Mouse (Mus musculus): ENCODE results near the gene Fbf1.

- TF ChIP-seq CTCF (IDR thresholded peaks at IDR 0.05; ENCODE audit: low read depth, low read length) (no peak), EP300 (IDR thresholded peaks at IDR 0.05; ENCODE audit: insufficient read depth, low read depth, low read length) (no peak), POLR2A (IDR thresholded peaks at IDR 0.05; ENCODE audit: insufficient read depth, low read length) (no peak)
Observed at GRCm38 (mm10) chr11:116176010-116176409, 8.0 kb upstream of the Fbf1 start.

Data from ES-Bruce4 (cell line).